Mouse (Mus musculus): ENCODE data around the gene Dhx16. TPM values are rescaled to one million over a fixed set of nuclear protein-coding genes. Genes with fewer than 3 reads are reported as not detected.

The Dhx16 gene
- 75.4 and 79.2 TPM in 2 replicates for total RNA-seq (2012; rRNA removed)
- polyA plus RNA-seq (2012; ENCODE audit: insufficient read depth in 1 of 2, insufficient read length in 2 of 2, low read depth in 1 of 2, low replicate concordance in 2 of 2, missing spikeins in 1 of 2): 100 to 1,000 TPM in 1 of 2 experiments, not detected in 1; 101 TPM

DNA sequence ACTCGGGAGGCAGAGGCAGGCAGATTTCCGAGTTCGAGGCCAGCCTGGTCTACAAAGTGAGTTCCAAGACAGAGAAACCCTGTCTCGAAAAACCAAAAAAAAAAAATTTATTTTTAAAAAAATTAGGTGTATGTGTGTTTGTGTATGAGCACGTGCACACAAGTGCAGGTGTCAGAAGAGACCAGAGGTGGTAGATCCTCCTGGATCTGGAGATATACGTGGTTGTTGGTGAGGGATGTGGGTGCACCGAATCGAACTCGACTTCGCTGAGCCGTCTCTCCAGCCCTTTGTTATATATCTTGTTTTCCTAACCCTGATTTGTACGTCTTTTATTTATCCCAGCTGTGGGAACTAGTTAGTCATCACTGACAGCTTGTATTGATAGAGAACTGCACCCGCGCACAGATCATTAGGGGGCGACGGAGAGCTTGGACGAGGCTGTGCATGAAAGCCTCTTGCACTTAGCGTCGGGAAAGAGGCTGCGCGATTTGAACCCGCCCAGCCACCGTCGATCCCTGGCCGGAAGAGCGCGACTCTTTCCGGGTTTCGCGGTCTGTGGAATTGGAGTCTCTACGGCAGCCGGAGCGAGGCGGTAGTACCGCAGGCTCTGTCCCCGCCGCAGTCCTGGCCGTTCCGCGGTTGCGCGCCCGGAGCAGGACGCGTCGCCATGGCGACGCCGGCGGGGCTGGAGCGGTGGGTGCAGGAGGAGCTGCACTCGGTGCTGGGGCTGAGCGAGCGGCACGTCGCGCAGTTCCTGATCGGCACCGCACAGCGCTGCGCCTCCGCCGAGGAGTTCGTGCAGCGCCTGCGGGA, at the start of gene Dhx16:
Gene Dhx16, plus strand, starts transcription at position 575 of the 813 bp plus-strand sequence.
- Histone ChIP-seq H3K36me3 (ENCODE audit: control insufficient read depth in 1 of 2, insufficient read depth in 2 of 2, low read length in 2 of 2) (peaks cover 0 to 8% of the 10 kb centered on the region in 2 experiments; a peak in 3 of 4 replicates), H3K4me3 (ENCODE audit: control insufficient read depth in 1 of 2, insufficient read depth in 1 of 2, low read depth in 2 of 2, low read length in 2 of 2) (peak within 1 kb of the TSS; percentile 87 to 92), H3K9ac (ENCODE audit: control insufficient read depth, low read depth, low read length, poor library complexity, severe bottlenecking) (peak within 1 kb of the TSS; percentile 89), H3K9me3 (replicated peaks; ENCODE audit: insufficient read depth, low read length) (no peaks in the 10 kb centered on the region), H3K4me1 (ENCODE audit: control insufficient read depth in 1 of 2, insufficient read depth in 2 of 2, low read length in 2 of 2) (peaks cover 2 to 12% of the 10 kb centered on the region in 2 experiments; a peak in 3 of 4 replicates), H3K27ac (ENCODE audit: control insufficient read depth, low read depth, low read length) (peak within 1 kb of the TSS; percentile 54), H3K79me2 (ENCODE audit: control insufficient read depth, insufficient read depth, low read length, poor library complexity) (peaks cover 14% of the 10 kb centered on the region), H3K27me3 (ENCODE audit: control insufficient read depth in 1 of 2, insufficient read depth in 2 of 2, low read length in 2 of 2) (no peaks in the 10 kb centered on the region)
- peak; percentile 98 for DNase-seq (ENCODE audit: low read depth, low spot score)
- TF ChIP-seq TCF12 (IDR thresholded peaks at IDR 0.05; ENCODE audit: low read depth, low read length): peak; percentile 46; the same call in 1 of the 2 replicates
- peak; percentile 42; the same call in 1 of the 2 replicates for TF ChIP-seq GATA1 (IDR thresholded peaks at IDR 0.05; ENCODE audit: low read depth, low read length)
- TF ChIP-seq UBTF (IDR thresholded peaks at IDR 0.05; ENCODE audit: borderline replicate concordance, insufficient read depth, low read depth, low read length): no peak
- no peak for TF ChIP-seq MAFK (IDR thresholded peaks at IDR 0.05; ENCODE audit: borderline replicate concordance, low read depth, low read length)
- TF ChIP-seq MEF2A (IDR thresholded peaks at IDR 0.05; ENCODE audit: extremely low read depth, insufficient replicate concordance, low read depth, low read length, poor library complexity, severe bottlenecking): 0 out of 2 replicates have a peak, but pooled peaks have one; percentile 23
- peak; percentile 97 for TF ChIP-seq SIN3A (IDR thresholded peaks at IDR 0.05; ENCODE audit: low read length)
- peak; percentile 61 to 89 (median 79) for TF ChIP-seq CTCF (IDR thresholded peaks at IDR 0.05 in 2 of 3, conservative IDR thresholded peaks at IDR 0.05 in 1 of 3; ENCODE audit: control insufficient read depth in 1 of 3, insufficient read depth in 1 of 3, low read depth in 2 of 3, low read length in 3 of 3, poor library complexity in 1 of 3, severe bottlenecking in 1 of 3)
- TF ChIP-seq MYB (IDR thresholded peaks at IDR 0.05; ENCODE audit: low read depth, low read length): no peak
- peak; percentile 96 for TF ChIP-seq HCFC1 (IDR thresholded peaks at IDR 0.05; ENCODE audit: low read depth, low read length)
- TF ChIP-seq USF1 (IDR thresholded peaks at IDR 0.05; ENCODE audit: low read depth, low read length): 0 out of 2 replicates have a peak, but pooled peaks have one; percentile 20
- peak; percentile 32 for TF ChIP-seq ZC3H11A (IDR thresholded peaks at IDR 0.05; ENCODE audit: low read depth, low read length)
- TF ChIP-seq ZKSCAN1 (IDR thresholded peaks at IDR 0.05; ENCODE audit: low read depth, low read length): 0 out of 2 replicates have a peak, but pooled peaks have one; percentile 45
- TF ChIP-seq JUND (IDR thresholded peaks at IDR 0.05; ENCODE audit: low read depth, low read length): no peak
- no peak for TF ChIP-seq ZMIZ1 (IDR thresholded peaks at IDR 0.05; ENCODE audit: low read depth, low read length)
- no peak; the same call in 1 of the 2 replicates for TF ChIP-seq RCOR1 (IDR thresholded peaks at IDR 0.05; ENCODE audit: low read depth, low read length)
- TF ChIP-seq MXI1 (IDR thresholded peaks at IDR 0.05; ENCODE audit: low read depth, low read length): peak; percentile 91; the same call in 1 of the 2 replicates
- 0 out of 2 replicates have a peak, but pooled peaks have one; percentile 52 for TF ChIP-seq TBP (IDR thresholded peaks at IDR 0.05; ENCODE audit: low read depth, low read length)
- no peak for TF ChIP-seq BHLHE40 (IDR thresholded peaks at IDR 0.05; ENCODE audit: borderline replicate concordance, low read depth, low read length)
- peak; percentile 70 for TF ChIP-seq NELFE (IDR thresholded peaks at IDR 0.05; ENCODE audit: low read depth, low read length)
- no peak for TF ChIP-seq POLR2AphosphoS5 (IDR thresholded peaks at IDR 0.05; ENCODE audit: borderline replicate concordance, low read depth, low read length)
- TF ChIP-seq MAZ (IDR thresholded peaks at IDR 0.05; ENCODE audit: low read depth, low read length): peak; percentile 20; the same call in 1 of the 2 replicates
- peak; percentile 72 for TF ChIP-seq SMC3 (IDR thresholded peaks at IDR 0.05; ENCODE audit: low read depth, low read length)
- TF ChIP-seq CHD1 (IDR thresholded peaks at IDR 0.05; ENCODE audit: low read depth, low read length): no peak
- no peak; the same call in 1 of the 2 replicates for TF ChIP-seq MAX (IDR thresholded peaks at IDR 0.05; ENCODE audit: low read length)
- TF ChIP-seq USF2 (IDR thresholded peaks at IDR 0.05; ENCODE audit: borderline replicate concordance in 1 of 2, insufficient read depth in 1 of 2, low read depth in 1 of 2, low read length in 2 of 2): no peak
- peak; percentile 37; the same call in 1 of the 2 replicates for TF ChIP-seq POLR2AphosphoS2 (IDR thresholded peaks at IDR 0.05; ENCODE audit: low read length)
- no peak for TF ChIP-seq CHD2 (IDR thresholded peaks at IDR 0.05; ENCODE audit: low read length)
- 0 out of 2 replicates have a peak, but pooled peaks have one; percentile 36 for TF ChIP-seq MYC (IDR thresholded peaks at IDR 0.05; ENCODE audit: low read depth, low read length)
- no peak; the same call in 1 of the 2 replicates for TF ChIP-seq ZNF384 (IDR thresholded peaks at IDR 0.05; ENCODE audit: low read depth, low read length)
- TF ChIP-seq POLR2A (IDR thresholded peaks at IDR 0.05; ENCODE audit: control insufficient read depth in 1 of 2, insufficient read depth in 1 of 2, low read depth in 1 of 2, low read length in 2 of 2, poor library complexity in 1 of 2): peak; percentile 59 to 83
- peak; percentile 67 for TF ChIP-seq ETS1 (IDR thresholded peaks at IDR 0.05; ENCODE audit: low read depth, low read length)
- peak; percentile 85 for TF ChIP-seq KAT2A (conservative IDR thresholded peaks at IDR 0.05; ENCODE audit: low read depth, low read length)
- peak; percentile 56 for TF ChIP-seq RAD21 (IDR thresholded peaks at IDR 0.05; ENCODE audit: low read depth, low read length)
- no peak for TF ChIP-seq TAL1 (IDR thresholded peaks at IDR 0.05; ENCODE audit: low read length)
